Mouse (Mus musculus) midbrain, embryonic 16.5 days (tissue): ENCODE data around the gene Olfr341. TPM values are rescaled to one million over a fixed set of nuclear protein-coding genes. Genes with fewer than 3 reads are reported as not detected.

Source experiments
- ATAC-seq: fragments of 200-750 bp; cut with Nextera tagmentation; 2 replicates; pipeline ENCODE4 v1.8.0; 2017; ENCODE audit warnings: moderate TSS enrichment
- H3K27ac ChIP-seq: fragments of 300-500 bp; sonication (generic); 2 replicates; pipeline ENCODE4 v1.5.1; 2014; ENCODE audit warnings: mild to moderate bottlenecking, low read length, mixed read lengths
- H3K27me3 ChIP-seq: fragments of 300-500 bp; sonication (generic); 2 replicates; pipeline ENCODE4 v1.6.1; 2014; ENCODE audit warnings: low read depth, low read length, mixed read lengths; ENCODE audit not compliant: control insufficient read depth, insufficient read depth
- H3K36me3 ChIP-seq: fragments of 300-500 bp; sonication (generic); 2 replicates; pipeline ENCODE4 v1.6.1; 2014; ENCODE audit warnings: mild to moderate bottlenecking, low read length, moderate library complexity, mixed read lengths; ENCODE audit not compliant: control insufficient read depth, insufficient read depth
- H3K4me1 ChIP-seq: fragments of 300-500 bp; sonication (generic); 2 replicates; pipeline ENCODE4 v1.6.1; 2014; ENCODE audit warnings: mild to moderate bottlenecking, low read length, mixed read lengths; ENCODE audit not compliant: control insufficient read depth, insufficient read depth
- H3K4me2 ChIP-seq: fragments of 300-500 bp; sonication (generic); 2 replicates; pipeline ENCODE4 v1.6.1; 2014; ENCODE audit warnings: mild to moderate bottlenecking, low read length, mixed read lengths
- H3K4me3 ChIP-seq: fragments of 300-500 bp; sonication (generic); 2 replicates; pipeline ENCODE4 v1.5.1; 2014; ENCODE audit warnings: low read depth, mild to moderate bottlenecking, low read length, moderate library complexity, mixed read lengths
- H3K9ac ChIP-seq: fragments of 300-500 bp; sonication (generic); 2 replicates; pipeline ENCODE4 v1.6.1; 2014; ENCODE audit warnings: low read depth, low read length, mixed read lengths
- H3K9me3 ChIP-seq: fragments of 300-500 bp; sonication (generic); replicated peaks from 2 replicates; pipeline ENCODE4 v1.6.1; 2014; ENCODE audit warnings: mild to moderate bottlenecking, low read length, mixed read lengths; ENCODE audit not compliant: control insufficient read depth, poor library complexity, severe bottlenecking
- WGBS: fragments of 180-500 bp; shearing (Covaris S2); extraction: QIAGEN DNeasy Blood & Tissue Kit; methylation state at CpG from one replicate; pipeline ENCODE4 v1.1.7; 2014; 5-methylcytosine and 5-hydroxymethylcytosine counted together
- polyA plus RNA-seq: library from polyadenylated mRNA; unstranded; fragments of >200 nt; fragmentation: Nextera tagmentation; extraction: Ambion mirVana; gene quantifications from 2 replicates; pipeline ENCODE4 v1.2.1, GENCODE M21; 2015

Olfr341 gene
- polyA plus RNA-seq = not detected in 2 replicates

DNA sequence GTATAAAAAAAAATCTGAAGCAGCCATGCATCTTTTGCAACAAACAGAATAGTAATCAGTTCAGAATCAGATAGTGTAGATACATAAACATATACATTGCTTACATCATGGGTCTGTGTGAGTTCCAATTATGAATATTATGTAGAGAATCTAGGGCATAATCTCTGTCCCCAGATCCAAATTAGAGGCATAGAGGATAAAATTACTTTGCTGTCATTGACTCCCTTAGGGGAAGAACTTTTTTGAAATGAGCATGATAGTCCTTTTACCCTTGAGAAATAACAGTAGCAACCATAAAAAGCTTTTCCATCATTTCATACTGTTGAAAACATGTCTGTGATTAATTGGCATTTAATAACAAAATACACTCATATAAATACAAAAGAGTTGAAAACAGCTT is at the start of gene Olfr341:
Gene Olfr341, minus strand, starts transcription at position 101 of the 400 bp plus-strand sequence.
- Histone ChIP-seq H3K27ac (no peak within 1 kb of the TSS), H3K4me1 (no peaks in the 10 kb centered on the region), H3K27me3 (no peaks in the 10 kb centered on the region), H3K36me3 (no peaks in the 10 kb centered on the region), H3K4me3 (no peak within 1 kb of the TSS), H3K9me3 (peaks cover 4% of the 10 kb centered on the region; the same call in 1 of the 2 replicates), H3K9ac (no peak within 1 kb of the TSS), H3K4me2 (no peak within 1 kb of the TSS)
- no peak for ATAC-seq

DNA sequence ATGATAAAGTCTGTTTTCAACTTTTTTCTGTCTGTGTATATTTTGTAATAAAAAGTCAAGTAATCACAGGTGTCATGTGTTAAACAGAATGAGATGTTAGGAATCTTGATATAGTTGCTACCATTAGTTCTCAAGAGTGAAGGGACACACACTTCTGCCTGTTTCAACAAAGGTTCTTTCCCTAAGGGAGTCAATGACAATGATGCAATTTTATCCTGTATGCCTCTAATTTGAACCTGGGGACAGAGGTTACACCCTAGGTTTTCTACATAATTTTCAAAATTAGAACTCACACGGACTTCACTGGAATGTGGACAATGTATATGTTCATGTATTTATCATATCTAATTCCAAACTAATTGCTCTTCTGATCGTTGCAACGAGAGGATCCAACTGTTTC is 42.4 kb upstream of the Olfr341 start, which contains the start of gene Olfr342:
Gene Olfr342, plus strand, starts transcription at position 301 of the 400 bp plus-strand sequence.
- Histone ChIP-seq H3K4me1 (no peaks in the 10 kb centered on the region), H3K27me3 (no peaks in the 10 kb centered on the region), H3K4me2 (no peak within 1 kb of the TSS), H3K9me3 (peaks cover 10% of the 10 kb centered on the region), H3K36me3 (no peaks in the 10 kb centered on the region), H3K27ac (no peak within 1 kb of the TSS), H3K9ac (no peak within 1 kb of the TSS), H3K4me3 (no peak within 1 kb of the TSS)
- 63% methylated on average over 3 of the region's 3 CpGs for WGBS
- ATAC-seq = no peak

GRCm38 (mm10) chr2:36473634-36474033 is 8.6 kb downstream of the Olfr341 start:
- H3K9me3 ChIP-seq = peaks cover 11% of the 10 kb centered on the region; the same call in 1 of the 2 replicates
- no peaks in the 10 kb centered on the region for H3K4me1 ChIP-seq
- ATAC-seq = no peak
- no peak overlapping the region for H3K4me3 ChIP-seq
- H3K9ac ChIP-seq = no peak overlapping the region
- no peaks in the 10 kb centered on the region for H3K27me3 ChIP-seq
- H3K4me2 ChIP-seq = no peak overlapping the region
- H3K36me3 ChIP-seq = no peaks in the 10 kb centered on the region
- H3K27ac ChIP-seq = no peak overlapping the region

- 73% methylated on average over 1 of the region's 1 CpGs for WGBS
- Histone ChIP-seq H3K4me3 (no peak within 1 kb of the TSS), H3K9me3 (peaks cover 5% of the 10 kb centered on the region; the same call in 1 of the 2 replicates), H3K4me2 (no peak within 1 kb of the TSS), H3K27ac (no peak within 1 kb of the TSS), H3K36me3 (no peaks in the 10 kb centered on the region), H3K9ac (no peak within 1 kb of the TSS), H3K27me3 (no peaks in the 10 kb centered on the region), H3K4me1 (no peaks in the 10 kb centered on the region)
- no peak for ATAC-seq
Observed at GRCm38 (mm10) chr2:36452287-36452686, 30.0 kb downstream of the Olfr341 start, which contains the start of gene Olfr340. Gene Olfr340, plus strand, starts transcription at chr2:36452587.

Other genes with a start within 250 kb of the Olfr341 start
- gene Olfr338, start 108.9 kb downstream of the Olfr341 start, polyA plus RNA-seq = not detected in 2 replicates
- gene Olfr339, start 63.5 kb downstream of the Olfr341 start, polyA plus RNA-seq = not detected in 2 replicates
- not detected in 2 replicates for gene Olfr340, start 29.9 kb downstream of the Olfr341 start, polyA plus RNA-seq
- not detected in 2 replicates for gene Olfr342, start 42.5 kb upstream of the Olfr341 start, polyA plus RNA-seq
- not detected in 2 replicates for gene Olfr344, start 84.2 kb upstream of the Olfr341 start, polyA plus RNA-seq
- not detected in 2 replicates for gene Olfr345, start 157.6 kb upstream of the Olfr341 start, polyA plus RNA-seq
- gene Olfr346, start 203.3 kb upstream of the Olfr341 start, polyA plus RNA-seq = not detected in 2 replicates
- not detected in 2 replicates for gene Olfr347, start 249.4 kb upstream of the Olfr341 start, polyA plus RNA-seq